Mouse (Mus musculus) E14TG2a.4 (cell line): ENCODE measurements at regions not wholly inside any gene's neighbourhood (a gene's known extent, or its start where the extent isn't known, plus 50 kb on each side); places are given as distances from the start of the nearest gene placed in this dataset.

Experiments used
- CTCF ChIP-seq: conservative IDR thresholded peaks from 2 replicates; pipeline ENCODE4 v1.5.1; 2014; ENCODE audit warnings: low read length
- NANOG ChIP-seq: IDR thresholded peaks from 2 replicates; pipeline ENCODE4 v1.6.1; 2014; ENCODE audit warnings: borderline replicate concordance, low read length, mixed read lengths

DNA sequence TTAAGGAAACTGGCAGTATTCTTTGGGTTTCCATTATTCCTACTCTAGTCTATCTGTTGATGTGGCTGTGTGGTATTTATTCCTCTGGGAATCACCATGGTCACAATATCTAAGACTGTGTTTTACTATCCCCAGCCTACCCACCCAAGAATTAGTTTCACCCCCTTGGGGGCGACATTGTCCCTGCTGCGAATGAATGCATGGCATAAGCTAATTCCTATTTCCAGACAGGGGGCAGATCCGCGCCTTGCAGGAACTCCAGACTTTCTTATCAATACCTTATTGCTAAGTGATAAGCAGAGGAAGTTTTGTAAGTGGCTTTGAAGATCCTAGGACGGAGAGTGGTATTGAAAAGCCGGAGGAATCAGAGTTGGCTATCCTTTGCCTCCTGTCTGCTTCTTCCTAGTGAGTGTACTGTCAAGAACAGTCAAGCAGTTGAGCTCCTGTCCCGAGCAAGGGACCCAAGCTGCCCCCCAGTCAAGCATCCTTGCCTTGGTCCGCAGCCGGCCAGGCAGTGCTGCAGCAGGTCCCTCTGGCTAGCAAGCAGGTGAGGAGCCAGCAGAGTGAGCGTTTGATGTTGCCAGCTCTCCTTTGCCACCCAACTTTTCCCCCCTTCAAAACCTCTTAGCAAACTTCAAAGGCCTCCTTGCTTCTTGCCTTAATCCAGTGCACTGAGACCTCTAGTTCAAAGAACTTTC lies 469.3 kb downstream of the Tmem182 start:
- no peak; the same call in 1 of the 2 replicates for TF ChIP-seq CTCF
- TF ChIP-seq NANOG: no peak
